ENCODE assay signal across 8 mouse cellular contexts in the genomic region with DNA sequence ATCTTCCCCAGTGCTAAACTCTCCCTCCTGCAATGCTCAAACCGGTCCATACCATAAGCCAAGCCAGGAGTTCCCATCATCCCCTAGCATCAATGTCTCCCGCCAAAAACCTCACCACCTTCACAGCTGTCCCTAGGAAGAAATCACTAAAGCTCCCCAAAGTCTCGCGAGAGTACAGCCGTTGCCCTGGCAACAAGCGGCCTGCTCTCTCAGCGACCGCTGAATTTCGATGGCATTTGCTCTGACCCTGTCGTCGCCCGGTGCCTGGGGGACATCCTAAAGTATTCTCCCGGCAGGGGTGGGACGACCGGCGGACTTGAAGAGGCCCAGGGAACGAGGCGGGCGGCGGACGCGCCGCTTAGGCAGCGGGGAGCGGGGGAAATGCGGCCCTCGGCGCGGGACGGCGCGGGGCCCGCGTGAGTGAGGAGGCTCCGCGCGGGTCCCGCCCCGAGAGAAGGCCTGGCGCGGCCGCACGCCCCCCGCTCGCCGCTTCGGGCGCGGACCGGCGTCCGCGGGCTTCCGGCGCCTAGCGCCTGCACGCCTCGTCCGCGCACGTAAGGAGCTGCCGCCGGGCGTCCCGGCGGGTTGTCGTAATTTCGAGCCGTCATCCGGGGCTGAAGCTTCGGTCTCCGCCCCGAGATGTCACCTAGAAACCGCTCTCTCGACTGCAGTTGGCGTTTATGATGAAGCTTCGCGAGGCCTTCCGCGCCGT. TPM values are rescaled to one million over a fixed set of nuclear protein-coding genes. Genes with fewer than 3 reads are reported as not detected.
DNase-seq lines count a peak whose midpoint lies in the region; ATAC-seq lines count a peak whose summit lies in the region.

A gene (plus strand): TSS at position 202 of the 712 bp plus-strand sequence.

- no peaks in the 10 kb centered on the region for H3K9me3 ChIP-seq in heart, embryonic 14.5 days (ENCODE audit: control insufficient read depth, low read length)
- no peaks in the 10 kb centered on the region for H3K9me3 ChIP-seq in liver, embryonic 13.5 days (replicated peaks)
- H3K9me3 ChIP-seq in stomach, embryonic 16.5 days (replicated peaks; ENCODE audit: control insufficient read depth, low read length), result no peaks in the 10 kb centered on the region

- ATAC-seq in heart, embryonic 14.5 days (ENCODE audit: insufficient number of reproducible peaks, insufficient read depth, low FRiP score, low read depth), result peak; percentile 84
- ATAC-seq in liver, embryonic 13.5 days (ENCODE audit: low read depth), result peak; percentile 90
- peak; percentile 89 for ATAC-seq in stomach, embryonic 16.5 days (ENCODE audit: insufficient read depth, low FRiP score)

- peak within 1 kb of the TSS; percentile 60 to 91 for H3K4me3 ChIP-seq in heart, embryonic 14.5 days (ENCODE audit: control insufficient read depth in 1 of 2, insufficient read depth in 1 of 2, low read depth in 1 of 2, low read length in 2 of 2)
- H3K4me3 ChIP-seq in liver, embryonic 13.5 days (replicated peaks), result peak within 1 kb of the TSS; percentile 75
- H3K4me3 ChIP-seq in stomach, embryonic 16.5 days (replicated peaks; ENCODE audit: low read length), result peak within 1 kb of the TSS; percentile 78

- WGBS in heart, embryonic 14.5 days, result under 1% methylated on average over 81 of the region's 81 CpGs
- WGBS in liver, embryonic 13.5 days (ENCODE audit: insufficient replicate concordance), result under 1% methylated on average over 81 of the region's 81 CpGs
- WGBS in stomach, embryonic 16.5 days, result under 1% methylated on average over 76 of the region's 81 CpGs

- H3K4me2 ChIP-seq in heart, embryonic 14.5 days (ENCODE audit: low read length), result peak within 1 kb of the TSS; percentile 83
- H3K4me2 ChIP-seq in liver, embryonic 13.5 days, result peak within 1 kb of the TSS; percentile 87
- peak within 1 kb of the TSS; percentile 80 for H3K4me2 ChIP-seq in stomach, embryonic 16.5 days (ENCODE audit: low read depth, low read length)

- H3K27ac ChIP-seq in heart, embryonic 14.5 days (replicated peaks in 1 of 2; ENCODE audit: control insufficient read depth in 1 of 2, insufficient read depth in 1 of 2, low read depth in 2 of 2, low read length in 2 of 2), result peak within 1 kb of the TSS; percentile 98
- H3K27ac ChIP-seq in liver, embryonic 13.5 days, result peak within 1 kb of the TSS; percentile 97
- H3K27ac ChIP-seq in stomach, embryonic 16.5 days (ENCODE audit: low read length), result peak within 1 kb of the TSS; percentile 98

- peak; percentile 96 for DNase-seq in CD4-positive, CD25-positive, alpha-beta regulatory T cell, adult 2 months (ENCODE audit: low read depth, low spot score)
- DNase-seq in c-Kit-negative CD71-positive TER-119-positive erythroid progenitor cells, embryonic 14.5 days (ENCODE audit: low read depth, low spot score), result peak; percentile 97
- peak; percentile 74 for DNase-seq in fibroblast of lung, adult 2 months (ENCODE audit: low read depth)
- DNase-seq in kidney, postnatal 14 days, result peak; percentile 96
- peak; percentile 89 for DNase-seq in liver, embryonic 13.5 days
- DNase-seq in neural tube, embryonic 10.5 days (ENCODE audit: extremely low spot score, low spot score), result peak; percentile 97

- peaks cover 0 to 2% of the 10 kb centered on the region in 2 experiments; a peak in 2 of 4 replicates for H3K4me1 ChIP-seq in heart, embryonic 14.5 days (ENCODE audit: control insufficient read depth in 2 of 2, insufficient read depth in 2 of 2, low read length in 2 of 2)
- peaks cover 7% of the 10 kb centered on the region for H3K4me1 ChIP-seq in liver, embryonic 13.5 days (replicated peaks)
- H3K4me1 ChIP-seq in stomach, embryonic 16.5 days (ENCODE audit: control insufficient read depth, insufficient read depth, low read length), result no peaks in the 10 kb centered on the region

- H3K9ac ChIP-seq in heart, embryonic 14.5 days (ENCODE audit: low read length), result peak within 1 kb of the TSS; percentile 88
- peak within 1 kb of the TSS; percentile 90 for H3K9ac ChIP-seq in liver, embryonic 13.5 days
- peak within 1 kb of the TSS; percentile 92 for H3K9ac ChIP-seq in stomach, embryonic 16.5 days (ENCODE audit: low read length)

- H3K36me3 ChIP-seq in heart, embryonic 14.5 days (ENCODE audit: control insufficient read depth, insufficient read depth, low read length), result peaks cover 10% of the 10 kb centered on the region; the same call in 1 of the 2 replicates
- 0 out of 2 replicates have a peak, but pooled peaks cover 2% of the 10 kb centered on the region for H3K36me3 ChIP-seq in liver, embryonic 13.5 days
- H3K36me3 ChIP-seq in stomach, embryonic 16.5 days (ENCODE audit: control insufficient read depth, insufficient read depth, low read length), result no peaks in the 10 kb centered on the region

- no peaks in the 10 kb centered on the region for H3K27me3 ChIP-seq in heart, embryonic 14.5 days (ENCODE audit: control insufficient read depth, insufficient read depth, low read length)
- no peaks in the 10 kb centered on the region for H3K27me3 ChIP-seq in liver, embryonic 13.5 days
- no peaks in the 10 kb centered on the region for H3K27me3 ChIP-seq in stomach, embryonic 16.5 days (ENCODE audit: control insufficient read depth, insufficient read depth, low read length)

RNA-seq across cellular contexts. Expression of the gene that starts here (rescaled TPM):
- 6.0 and 6.6 TPM in 2 replicates for polyA plus RNA-seq in heart, embryonic 14.5 days (2014; fragmentation: Nextera tagmentation; extraction: Ambion mirVana)
- 3.7 and 4.0 TPM in 2 replicates for polyA plus RNA-seq in liver, embryonic 13.5 days (2015; fragmentation: Nextera tagmentation; extraction: Ambion mirVana)
- polyA plus RNA-seq in stomach, embryonic 16.5 days (2015; fragmentation: Nextera tagmentation; extraction: Ambion mirVana), result 4.5 and 4.6 TPM in 2 replicates

Comparison
In these comparisons a context has a peak if more than half of its experiments do, and no peak if none do; other contexts are left out.
1. Peak in every context shown above with its lines: DNase-seq, ATAC-seq, H3K4me3 ChIP-seq and H3K27ac ChIP-seq.